ENCODE assay signal across 17 mouse cellular contexts in the genomic region with DNA sequence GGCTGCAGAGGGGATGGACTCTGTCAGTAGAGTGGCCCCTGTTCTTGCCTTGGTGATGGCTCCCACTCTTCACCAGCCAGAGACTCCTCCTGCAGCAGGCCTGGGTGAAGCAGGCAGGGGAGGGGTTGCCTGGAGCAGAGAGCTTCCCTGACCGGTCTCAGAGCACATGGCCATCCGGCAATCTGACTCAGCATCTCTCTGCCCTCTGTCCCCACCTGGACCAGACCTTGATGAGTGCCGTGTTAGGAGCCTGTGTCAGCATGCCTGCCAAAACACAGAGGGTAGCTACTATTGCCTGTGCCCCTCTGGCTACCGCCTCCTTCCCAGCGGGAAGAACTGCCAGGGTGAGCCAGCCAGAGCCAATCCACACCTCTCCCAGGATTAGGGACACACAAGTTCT. TPM values are rescaled to one million over a fixed set of nuclear protein-coding genes. Genes with fewer than 3 reads are reported as not detected.
A peak's percentile ranks its signal among the peaks of the same experiment; 100 is the strongest.
DNase-seq lines count a peak whose midpoint lies in the region; TF ChIP-seq lines count a peak whose summit lies in the region.
"Had no signal": no experiment of that assay in that cellular context is flagged by ENCODE, and none has a peak within 500 bp of the region (broad histone marks: within the 10 kb centered on the region; RNA-seq: fewer than 3 reads in every experiment).

No protein-coding gene starts in this region.

- TF ChIP-seq CTCF in liver, adult 2 months (IDR thresholded peaks at IDR 0.05; ENCODE audit: low read depth, low read length): no peak

- no peaks in the 10 kb centered on the region for H3K79me2 ChIP-seq in liver, adult 2 months (ENCODE audit: control insufficient read depth, insufficient read depth, low read length)

- 19% methylated on average over 5 of the region's 5 CpGs for WGBS in liver, adult 2 months

- H3K4me3 ChIP-seq in liver, adult 2 months (ENCODE audit: insufficient read depth, low read depth, low read length): peak overlapping the region; percentile 12
- H3K4me3 ChIP-seq: hindbrain, embryonic 12.5 days; myocyte had no signal

- peaks cover 32% of the 10 kb centered on the region for H3K4me1 ChIP-seq in liver, adult 2 months (ENCODE audit: control insufficient read depth, insufficient read depth, low read length)

- H3K9ac ChIP-seq in liver, adult 2 months (ENCODE audit: low read depth, low read length): peak overlapping the region; percentile 13
- H3K9ac ChIP-seq: hindbrain, embryonic 12.5 days had no signal

- H3K27me3 ChIP-seq in liver, adult 2 months (ENCODE audit: control insufficient read depth, insufficient read depth, low read length): no peaks in the 10 kb centered on the region

- peak overlapping the region; percentile 93 for H3K27ac ChIP-seq in liver, adult 2 months (replicated peaks; ENCODE audit: insufficient read depth, low read depth, low read length)
- H3K27ac ChIP-seq: hindbrain, embryonic 12.5 days had no signal

- DNase-seq in liver, adult 2 months (ENCODE audit: extremely low read depth, low read depth, low spot score): peak; percentile 90
- DNase-seq in liver: no peak
- peak; percentile 43 to 64 for DNase-seq in urinary bladder, postnatal 36 days (ENCODE audit: low spot score in 2 of 2)
- DNase-seq in urinary bladder, postnatal 10 days (ENCODE audit: low spot score): no peak
- DNase-seq in kidney, postnatal 10 days: peak; percentile 55
- no peak for DNase-seq in frontal cortex, postnatal 10 days (ENCODE audit: low spot score in 2 of 2)
- DNase-seq in layer of hippocampus, postnatal 25 days (ENCODE audit: extremely low spot score in 1 of 2, low spot score in 1 of 2): no peak
- no peak for DNase-seq in adrenal gland, adult 18-20 months (ENCODE audit: low spot score in 2 of 2)
- DNase-seq: adrenal gland, adult 2 months; cerebellum, adult 2 months; heart, adult 11 months; layer of hippocampus, postnatal 36 days; lung, adult 2 months; right cerebral cortex, adult 18-20 months; thymus, postnatal 25 days had no signal

- no peaks in the 10 kb centered on the region for H3K36me3 ChIP-seq in liver, adult 2 months (ENCODE audit: control insufficient read depth, insufficient read depth, low read length)
- H3K36me3 ChIP-seq: hindbrain, embryonic 12.5 days had no signal

- TF ChIP-seq POLR2A in liver, adult 2 months (IDR thresholded peaks at IDR 0.05; ENCODE audit: extremely low read depth, insufficient read depth, low read length): 0 out of 2 replicates have a peak, but pooled peaks have one; percentile 16

RNA-seq across cellular contexts. Expression of a gene that starts 11.5 kb away (rescaled TPM):
- total RNA-seq in liver, adult 2 months (2014; rRNA removed): 3,064 and 4,344 TPM in 2 replicates
- polyA plus RNA-seq in liver, adult 2 months (2012; rRNA removed): 3,470 and 3,993 TPM in 2 replicates
- 10 to 100 TPM; 17.7 to 20.8 TPM for total RNA-seq in layer of hippocampus, postnatal 25 days (2021)
- 10 to 100 TPM; 25.0 to 30.6 TPM for total RNA-seq in adrenal gland, adult 18-20 months (2021)

Comparison
In these comparisons a context has a peak if more than half of its experiments do, and no peak if none do; other contexts are left out.
1. DNase-seq: peak in liver, adult 2 months (single experiment), urinary bladder, postnatal 36 days (2 of 2) and kidney, postnatal 10 days (single experiment); none in liver (single experiment), urinary bladder, postnatal 10 days (single experiment), frontal cortex, postnatal 10 days (0 of 2), layer of hippocampus, postnatal 25 days (0 of 2) and adrenal gland, adult 18-20 months (0 of 2).
2. RNA of a gene that starts 11.5 kb away (total RNA-seq): 3,064 to 4,344 TPM in liver, adult 2 months; 25.0 to 30.6 TPM in adrenal gland, adult 18-20 months and 17.7 to 20.8 TPM in layer of hippocampus, postnatal 25 days; every median in the first group is over 10 times any median in the second.